Comparison of ENCODE assay signal across 1 mouse cellular context in the genomic region with DNA sequence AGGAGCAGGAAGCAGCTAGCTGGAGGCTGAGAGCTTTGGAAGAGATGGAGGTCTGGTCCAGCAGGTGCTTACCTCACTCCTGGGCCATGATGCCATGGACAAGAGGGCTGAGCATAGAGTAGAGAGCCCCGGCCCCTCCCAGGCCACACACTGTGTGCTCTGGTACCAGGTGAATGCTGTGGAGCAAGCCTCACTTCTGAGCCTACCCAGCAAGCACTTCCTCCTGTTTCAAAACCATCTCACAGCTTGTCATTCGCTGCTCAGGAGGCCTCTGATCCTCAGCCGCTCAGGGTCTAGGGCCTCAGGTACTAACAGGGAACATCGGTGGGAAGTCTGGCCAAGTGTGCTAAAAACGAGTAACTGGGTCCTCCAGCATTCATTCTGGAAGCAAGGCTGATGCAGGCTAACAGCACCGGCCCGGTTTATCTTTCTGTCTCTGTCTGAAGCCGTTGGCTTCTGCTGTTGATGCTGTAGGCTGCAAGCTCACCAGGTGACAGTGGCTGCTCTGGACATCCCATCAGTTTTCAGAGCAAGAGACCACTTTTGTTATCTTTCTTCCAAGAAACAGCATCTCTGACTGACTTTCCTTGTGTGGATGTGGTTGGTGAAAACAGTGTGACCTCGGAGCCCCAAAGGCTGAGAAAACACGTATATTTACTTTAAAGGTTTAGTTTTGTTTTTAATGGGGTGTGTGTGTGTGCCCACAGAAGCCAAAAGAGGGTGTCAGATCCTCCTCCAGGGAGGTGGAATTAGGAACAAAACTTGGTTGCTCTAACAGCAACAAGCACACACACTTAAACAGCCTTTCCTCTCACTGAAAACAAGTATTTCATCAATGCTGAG.
TF ChIP-seq lines count a peak whose summit lies in the region.

No protein-coding gene starts in this region.

TF ChIP-seq in MEL, 35 proteins besides CTCF, POLR2A, EP300 and RAD21:
- no peak for TF ChIP-seq ELF1 (IDR thresholded peaks at IDR 0.05; ENCODE audit: low read depth, low read length)
- 0 out of 2 replicates have a peak, but pooled peaks have one; percentile 15 for TF ChIP-seq ZMIZ1 (IDR thresholded peaks at IDR 0.05; ENCODE audit: low read depth, low read length)
- TF ChIP-seq POLR2AphosphoS2 (IDR thresholded peaks at IDR 0.05; ENCODE audit: low read length) = peak; percentile 16; the same call in 1 of the 2 replicates
TF ChIP-seq in MEL: peak in this region for 2.
